14 mouse cellular contexts compared by ENCODE assay signal in the genomic region with DNA sequence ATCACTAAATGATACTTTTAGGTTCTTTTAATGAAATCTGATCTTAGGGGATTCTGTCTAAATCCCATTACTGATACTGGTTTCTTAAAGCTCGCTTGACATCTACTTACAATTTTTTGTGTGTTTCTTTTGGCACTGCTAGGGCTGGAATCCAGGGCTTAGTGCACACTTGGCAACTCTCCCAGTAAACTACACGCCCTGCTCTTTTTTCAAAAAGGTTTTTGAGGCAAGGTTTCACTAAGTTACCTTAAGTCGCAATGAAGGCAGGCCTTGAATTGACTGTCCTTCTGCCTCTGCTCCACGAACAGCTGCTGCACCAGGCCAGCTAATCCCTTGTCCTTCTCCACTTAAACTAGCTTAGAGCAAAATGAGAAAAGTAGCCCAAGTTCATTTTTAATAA. TPM values are rescaled to one million over a fixed set of nuclear protein-coding genes. Genes with fewer than 3 reads are reported as not detected.
DNase-seq lines count a peak whose midpoint lies in the region; ATAC-seq and TF ChIP-seq lines count a peak whose summit lies in the region.
"Had no signal": no experiment of that assay in that cellular context is flagged by ENCODE, and none has a peak within 500 bp of the region (broad histone marks: within the 10 kb centered on the region; RNA-seq: fewer than 3 reads in every experiment).

No protein-coding gene starts in this region.

- no peaks in the 10 kb centered on the region for H3K27me3 ChIP-seq in lung, postnatal 0 days (replicated peaks; ENCODE audit: insufficient read depth, low read length)
- H3K27me3 ChIP-seq: forebrain, embryonic 15.5 days; heart, embryonic 13.5 days had no signal

- no peak overlapping the region for H3K9ac ChIP-seq in lung, postnatal 0 days (replicated peaks; ENCODE audit: low read depth)
- H3K9ac ChIP-seq: forebrain, embryonic 15.5 days; heart, embryonic 13.5 days; liver, embryonic 14.5 days had no signal

- H3K4me2 ChIP-seq in lung, postnatal 0 days (replicated peaks; ENCODE audit: low read depth, low read length), result no peak overlapping the region
- H3K4me2 ChIP-seq: forebrain, embryonic 15.5 days; heart, embryonic 13.5 days had no signal

- no peaks in the 10 kb centered on the region for H3K9me3 ChIP-seq in lung, postnatal 0 days (ENCODE audit: low read length)
- H3K9me3 ChIP-seq: forebrain, embryonic 15.5 days; heart, embryonic 13.5 days had no signal

- no peak for ATAC-seq in lung, postnatal 0 days
- ATAC-seq: forebrain, embryonic 15.5 days had no signal

- no peak overlapping the region for H3K27ac ChIP-seq in lung, postnatal 0 days (ENCODE audit: low read length)
- H3K27ac ChIP-seq: forebrain, embryonic 15.5 days; heart, embryonic 13.5 days; liver, embryonic 14.5 days had no signal

- H3K4me1 ChIP-seq in lung, postnatal 0 days (ENCODE audit: insufficient read depth, low read depth, low read length), result no peaks in the 10 kb centered on the region

- no peak for TF ChIP-seq CTCF in lung, postnatal 0 days (IDR thresholded peaks at IDR 0.05)

- H3K4me3 ChIP-seq in lung, postnatal 0 days (ENCODE audit: low read depth, low read length), result no peak overlapping the region
- H3K4me3 ChIP-seq: forebrain, embryonic 15.5 days; heart, embryonic 13.5 days had no signal

- 0 out of 2 replicates have a peak, but pooled peaks have one; percentile 15 for TF ChIP-seq EP300 in lung, postnatal 0 days (IDR thresholded peaks at IDR 0.05)

- peaks cover 9% of the 10 kb centered on the region; the same call in 1 of the 2 replicates for H3K36me3 ChIP-seq in lung, postnatal 0 days (ENCODE audit: insufficient read depth, low read length)

- 38% methylated on average over 4 of the region's 4 CpGs for WGBS in lung, postnatal 0 days

- DNase-seq in adrenal gland, postnatal 14 days, result peak; percentile 52
- DNase-seq in adrenal gland, postnatal 25 days, result no peak
- DNase-seq in kidney, adult 8-10 months, result peak; percentile 55 to 66
- DNase-seq in kidney, adult 18-20 months, result no peak
- peak; percentile 47 for DNase-seq in gonadal fat pad, adult 2 months (ENCODE audit: low read depth)
- DNase-seq in lung, postnatal 0 days (ENCODE audit: low spot score), result peak; percentile 78
- DNase-seq in thymus, postnatal 10 days (ENCODE audit: low spot score in 2 of 2), result no peak
- no peak for DNase-seq in layer of hippocampus, postnatal 25 days (ENCODE audit: extremely low spot score in 1 of 2, low spot score in 1 of 2)
- DNase-seq: B cell, adult 2 months; embryo, embryonic 11 days; thymus, postnatal 25 days had no signal

RNA-seq across cellular contexts. Expression of a gene that starts 15.9 kb away (rescaled TPM):
- 161 and 222 TPM in 2 replicates for total RNA-seq in adrenal gland, postnatal 14 days (2021)
- 95.2 and 98.7 TPM in 2 replicates for total RNA-seq in adrenal gland, postnatal 25 days (2021)
- polyA plus RNA-seq in gonadal fat pad, adult 2 months (2012; rRNA removed), result 19.4 and 21.5 TPM in 2 replicates
- polyA plus RNA-seq in lung, postnatal 0 days (2015; fragmentation: Nextera tagmentation; extraction: Ambion mirVana), result 18.7 and 19.2 TPM in 2 replicates
- 10 to 100 TPM; 42.2 to 45.5 TPM for total RNA-seq in layer of hippocampus, postnatal 25 days (2021)

Comparison
In these comparisons a context has a peak if more than half of its experiments do, and no peak if none do; other contexts are left out.
1. DNase-seq: peak in adrenal gland, postnatal 14 days (single experiment), kidney, adult 8-10 months (2 of 2), gonadal fat pad, adult 2 months (single experiment) and lung, postnatal 0 days (single experiment); none in adrenal gland, postnatal 25 days (single experiment), kidney, adult 18-20 months (single experiment), thymus, postnatal 10 days (0 of 2) and layer of hippocampus, postnatal 25 days (0 of 2).